Mouse (Mus musculus): ENCODE measurements around the gene Cyp2d26. TPM values are rescaled to one million over a fixed set of nuclear protein-coding genes. Genes with fewer than 3 reads are reported as not detected.
"Not testable (repeated sequence)": the region's sequence is repeated elsewhere in the genome, so short reads cannot be mapped to it uniquely, and the experiment has no call there.

The Cyp2d26 gene
- polyA plus RNA-seq, 1 experiment from 2014 or later: not detected

GRCm38 (mm10) chr15:82804708-82805639, 10.9 kb upstream of the Cyp2d26 start:
- Histone ChIP-seq H3K27me3 (replicated peaks) (no peaks in the 10 kb centered on the region), H3K4me3 (replicated peaks) (no peak overlapping the region), H3K9ac (replicated peaks) (no peak overlapping the region), H3K36me3 (0 out of 2 replicates have a peak, but pooled peaks cover 3% of the 10 kb centered on the region), H3K4me2 (no peak overlapping the region), H3K9me3 (replicated peaks) (no peaks in the 10 kb centered on the region), H3K27ac (replicated peaks) (no peak overlapping the region), H3K4me1 (peaks cover 3% of the 10 kb centered on the region; the same call in 1 of the 2 replicates)
- ATAC-seq (ENCODE audit: low FRiP score): no peak
- WGBS: 58% methylated on average over 5 of the region's 5 CpGs

- no peaks in the 10 kb centered on the region for H3K27me3 ChIP-seq (replicated peaks)
- H3K4me1 ChIP-seq: no peaks in the 10 kb centered on the region
- H3K4me2 ChIP-seq: no peak overlapping the region
- no peaks in the 10 kb centered on the region for H3K9me3 ChIP-seq (replicated peaks)
- H3K4me3 ChIP-seq (replicated peaks): no peak overlapping the region
- H3K9ac ChIP-seq (replicated peaks): no peak overlapping the region
- no peak overlapping the region for H3K27ac ChIP-seq (replicated peaks)
- no peaks in the 10 kb centered on the region for H3K36me3 ChIP-seq
- WGBS: 86% methylated on average over 3 of the region's 3 CpGs
- no peak for ATAC-seq (ENCODE audit: low FRiP score)
Measured at GRCm38 (mm10) chr15:82795936-82796440, 1.9 kb upstream of the Cyp2d26 start.

- no peak overlapping the region for H3K4me2 ChIP-seq
- H3K36me3 ChIP-seq: no peaks in the 10 kb centered on the region
- no peak for ATAC-seq (ENCODE audit: low FRiP score)
- no peaks in the 10 kb centered on the region for H3K9me3 ChIP-seq (replicated peaks)
- no peaks in the 10 kb centered on the region for H3K4me1 ChIP-seq
- WGBS: 88% methylated on average over 6 of the region's 6 CpGs
- H3K27me3 ChIP-seq (replicated peaks): no peaks in the 10 kb centered on the region
- H3K4me3 ChIP-seq (replicated peaks): no peak overlapping the region
- no peak overlapping the region for H3K27ac ChIP-seq (replicated peaks)
- no peak overlapping the region for H3K9ac ChIP-seq (replicated peaks)
Measured at GRCm38 (mm10) chr15:82793868-82794267, 226 bp downstream of the Cyp2d26 start.

- no peak overlapping the region for H3K4me2 ChIP-seq
- no peaks in the 10 kb centered on the region for H3K36me3 ChIP-seq
- no peaks in the 10 kb centered on the region for H3K27me3 ChIP-seq (replicated peaks)
- no peaks in the 10 kb centered on the region for H3K9me3 ChIP-seq (replicated peaks)
- no peak overlapping the region for H3K27ac ChIP-seq (replicated peaks)
- WGBS: 93% methylated on average over 1 of the region's 1 CpGs
- no peak for ATAC-seq (ENCODE audit: low FRiP score)
- H3K4me3 ChIP-seq (replicated peaks): no peak overlapping the region
- no peak overlapping the region for H3K9ac ChIP-seq (replicated peaks)
- H3K4me1 ChIP-seq: no peaks in the 10 kb centered on the region
Measured at GRCm38 (mm10) chr15:82793454-82793853, 640 bp downstream of the Cyp2d26 start.

- H3K27ac ChIP-seq (replicated peaks): no peak overlapping the region
- no peak overlapping the region for H3K4me2 ChIP-seq
- WGBS: 96% methylated on average over 11 of the region's 11 CpGs
- no peak overlapping the region for H3K9ac ChIP-seq (replicated peaks)
- no peaks in the 10 kb centered on the region for H3K36me3 ChIP-seq
- H3K27me3 ChIP-seq (replicated peaks): no peaks in the 10 kb centered on the region
- ATAC-seq (ENCODE audit: low FRiP score): no peak
- H3K9me3 ChIP-seq (replicated peaks): no peaks in the 10 kb centered on the region
- no peak overlapping the region for H3K4me3 ChIP-seq (replicated peaks)
- H3K4me1 ChIP-seq: no peaks in the 10 kb centered on the region
Measured at GRCm38 (mm10) chr15:82792566-82792965, 1.5 kb downstream of the Cyp2d26 start.

GRCm38 (mm10) chr15:82784581-82784980, 9.5 kb downstream of the Cyp2d26 start:
- H3K27ac ChIP-seq (replicated peaks): no peak overlapping the region
- H3K4me3 ChIP-seq (replicated peaks): no peak overlapping the region
- no peak overlapping the region for H3K9ac ChIP-seq (replicated peaks)
- no peaks in the 10 kb centered on the region for H3K4me1 ChIP-seq
- ATAC-seq (ENCODE audit: low FRiP score): no peak
- 80% methylated on average over 1 of the region's 1 CpGs for WGBS
- H3K4me2 ChIP-seq: no peak overlapping the region
- H3K9me3 ChIP-seq (replicated peaks): no peaks in the 10 kb centered on the region
- H3K36me3 ChIP-seq: no peaks in the 10 kb centered on the region
- H3K27me3 ChIP-seq (replicated peaks): no peaks in the 10 kb centered on the region

GRCm38 (mm10) chr15:82783800-82784199, 10.3 kb downstream of the Cyp2d26 start:
- 82% methylated on average over 1 of the region's 1 CpGs for WGBS
- H3K36me3 ChIP-seq: no peaks in the 10 kb centered on the region
- no peaks in the 10 kb centered on the region for H3K27me3 ChIP-seq (replicated peaks)
- H3K27ac ChIP-seq (replicated peaks): no peak overlapping the region
- no peak overlapping the region for H3K4me2 ChIP-seq
- H3K9me3 ChIP-seq (replicated peaks): no peaks in the 10 kb centered on the region
- ATAC-seq (ENCODE audit: low FRiP score): no peak
- H3K9ac ChIP-seq (replicated peaks): no peak overlapping the region
- H3K4me3 ChIP-seq (replicated peaks): no peak overlapping the region
- no peaks in the 10 kb centered on the region for H3K4me1 ChIP-seq

GRCm38 (mm10) chr15:82777856-82778255, 16.2 kb downstream of the Cyp2d26 start:
- H3K9me3 ChIP-seq (replicated peaks); H3K36me3 ChIP-seq; ATAC-seq (ENCODE audit: low FRiP score); H3K4me1 ChIP-seq; H3K4me3 ChIP-seq (replicated peaks); H3K27ac ChIP-seq (replicated peaks); H3K9ac ChIP-seq (replicated peaks); H3K27me3 ChIP-seq (replicated peaks); H3K4me2 ChIP-seq: not testable (repeated sequence)
- 89% methylated on average over 5 of the region's 5 CpGs for WGBS

GRCm38 (mm10) chr15:82765943-82766342, 28.2 kb downstream of the Cyp2d26 start:
- 92% methylated on average over 2 of the region's 2 CpGs for WGBS
- no peak for ATAC-seq (ENCODE audit: low FRiP score)

GRCm38 (mm10) chr15:82764881-82765280, 29.2 kb downstream of the Cyp2d26 start:
- no peaks in the 10 kb centered on the region for H3K27me3 ChIP-seq (replicated peaks)
- 87% methylated on average over 6 of the region's 6 CpGs for WGBS
- H3K36me3 ChIP-seq: no peaks in the 10 kb centered on the region
- H3K4me3 ChIP-seq (replicated peaks): no peak overlapping the region
- no peak overlapping the region for H3K27ac ChIP-seq (replicated peaks)
- no peak overlapping the region for H3K4me2 ChIP-seq
- no peak overlapping the region for H3K9ac ChIP-seq (replicated peaks)
- H3K4me1 ChIP-seq: no peaks in the 10 kb centered on the region
- no peak for ATAC-seq (ENCODE audit: low FRiP score)
- H3K9me3 ChIP-seq (replicated peaks): no peaks in the 10 kb centered on the region

More at GRCm38 (mm10) chr15:82765943-82766342, 28.2 kb downstream of the Cyp2d26 start:
- H3K9ac ChIP-seq (replicated peaks): no peak overlapping the region
- no peaks in the 10 kb centered on the region for H3K27me3 ChIP-seq (replicated peaks)
- no peak overlapping the region for H3K27ac ChIP-seq (replicated peaks)
- no peaks in the 10 kb centered on the region for H3K36me3 ChIP-seq
- H3K4me1 ChIP-seq: no peaks in the 10 kb centered on the region
- H3K9me3 ChIP-seq (replicated peaks): no peaks in the 10 kb centered on the region
- H3K4me2 ChIP-seq: no peak overlapping the region
- H3K4me3 ChIP-seq (replicated peaks): no peak overlapping the region

GRCm38 (mm10) chr15:82763631-82764420, 30.3 kb downstream of the Cyp2d26 start, which contains the start of gene Cyp2d40:
TSS of gene Cyp2d40 (minus strand) at chr15:82764183.
- no peaks in the 10 kb centered on the region for H3K36me3 ChIP-seq
- H3K4me1 ChIP-seq: no peaks in the 10 kb centered on the region
- H3K4me2 ChIP-seq: no peak within 1 kb of the TSS
- no peak for ATAC-seq (ENCODE audit: low FRiP score)
- 94% methylated on average over 9 of the region's 9 CpGs for WGBS
- H3K27ac ChIP-seq (replicated peaks): no peak within 1 kb of the TSS
- no peak within 1 kb of the TSS for H3K9ac ChIP-seq (replicated peaks)
- H3K9me3 ChIP-seq (replicated peaks): no peaks in the 10 kb centered on the region
- no peak within 1 kb of the TSS for H3K4me3 ChIP-seq (replicated peaks)
- no peaks in the 10 kb centered on the region for H3K27me3 ChIP-seq (replicated peaks)
